In genomic region chr15:63364473-63364872, GRCm38 (mm10) we compare ENCODE assay signal across 13 mouse cellular contexts.
A peak's percentile ranks its signal among the peaks of the same experiment; 100 is the strongest.
DNase-seq lines count a peak whose midpoint lies in the region; ATAC-seq lines count a peak whose summit lies in the region.
"Had no signal": no experiment of that assay in that cellular context is flagged by ENCODE, and none has a peak within 500 bp of the region (broad histone marks: within the 10 kb centered on the region; RNA-seq: fewer than 3 reads in every experiment).

No protein-coding gene starts in this region.

- no peak overlapping the region for H3K9ac ChIP-seq in intestine, embryonic 16.5 days (ENCODE audit: low read depth, low read length)
- H3K9ac ChIP-seq: hindbrain, embryonic 15.5 days; liver, embryonic 12.5 days had no signal

- no peak for ATAC-seq in intestine, embryonic 16.5 days
- ATAC-seq: liver, embryonic 12.5 days had no signal

- H3K4me2 ChIP-seq in intestine, embryonic 16.5 days (ENCODE audit: low read depth, low read length): no peak overlapping the region
- H3K4me2 ChIP-seq: hindbrain, embryonic 15.5 days; liver, embryonic 12.5 days had no signal

- no peaks in the 10 kb centered on the region for H3K9me3 ChIP-seq in intestine, embryonic 16.5 days (ENCODE audit: control insufficient read depth, low read length)
- H3K9me3 ChIP-seq: hindbrain, embryonic 15.5 days; liver, embryonic 12.5 days; megakaryocyte, embryonic 14.5 days had no signal

- no peaks in the 10 kb centered on the region for H3K36me3 ChIP-seq in intestine, embryonic 16.5 days (ENCODE audit: control insufficient read depth, insufficient read depth, low read length)
- H3K36me3 ChIP-seq: hindbrain, embryonic 15.5 days; liver, embryonic 12.5 days had no signal

- 77% methylated on average over 1 of the region's 1 CpGs for WGBS in intestine, embryonic 16.5 days

- H3K4me1 ChIP-seq in intestine, embryonic 16.5 days (ENCODE audit: control insufficient read depth, insufficient read depth, low read length): no peaks in the 10 kb centered on the region
- H3K4me1 ChIP-seq: hindbrain, embryonic 15.5 days; liver, embryonic 12.5 days; megakaryocyte, embryonic 14.5 days had no signal

- no peak overlapping the region for H3K27ac ChIP-seq in intestine, embryonic 16.5 days (ENCODE audit: low read length)
- H3K27ac ChIP-seq: hindbrain, embryonic 15.5 days; liver, embryonic 12.5 days had no signal

- DNase-seq in gastrocnemius, adult 8-10 months (ENCODE audit: low spot score in 2 of 2): peak; percentile 4 to 35
- no peak for DNase-seq in gastrocnemius, postnatal 4 days (ENCODE audit: low spot score in 2 of 2)
- peak; percentile 11 for DNase-seq in urinary bladder, postnatal 25 days (ENCODE audit: low spot score)
- no peak for DNase-seq in urinary bladder, postnatal 10 days (ENCODE audit: low spot score)
- DNase-seq in gastrocnemius, postnatal 25 days: peak; percentile 17
- DNase-seq in skeletal muscle tissue, adult 2 months (ENCODE audit: low read depth, low spot score): peak; percentile 65
- DNase-seq in spleen, adult 18-20 months: no peak
- DNase-seq: retina, postnatal 1 day had no signal

- H3K27me3 ChIP-seq in intestine, embryonic 16.5 days (replicated peaks; ENCODE audit: control insufficient read depth, insufficient read depth, low read length): no peaks in the 10 kb centered on the region
- H3K27me3 ChIP-seq: hindbrain, embryonic 15.5 days; liver, embryonic 12.5 days; megakaryocyte, embryonic 14.5 days had no signal

- H3K4me3 ChIP-seq in intestine, embryonic 16.5 days (ENCODE audit: low read length): no peak overlapping the region
- H3K4me3 ChIP-seq: erythroblast, embryonic 14.5 days; hindbrain, embryonic 15.5 days; liver, embryonic 12.5 days; megakaryocyte, embryonic 14.5 days had no signal

Comparison
In these comparisons a context has a peak if more than half of its experiments do, and no peak if none do; other contexts are left out.
1. DNase-seq: peak in gastrocnemius, adult 8-10 months (2 of 2), urinary bladder, postnatal 25 days (single experiment), gastrocnemius, postnatal 25 days (single experiment) and skeletal muscle tissue, adult 2 months (single experiment); none in gastrocnemius, postnatal 4 days (0 of 2), urinary bladder, postnatal 10 days (single experiment) and spleen, adult 18-20 months (0 of 2).